Mouse (Mus musculus) heart, postnatal 36 days (tissue): ENCODE measurements around the gene Nfic. TPM values are rescaled to one million over a fixed set of nuclear protein-coding genes. Genes with fewer than 3 reads are reported as not detected.
A peak's percentile ranks its signal among the peaks of the same experiment; 100 is the strongest.

Source experiments
- DNase-seq, 2 experiments: peaks; one replicate each; pipeline ENCODE4 v3.0.0; 2021 to 2022
- intact Hi-C: fragments of 180-260 bp; cut with DNase I; formaldehyde crosslinking; loops from one replicate; pipeline ENCODE4 v1.15.1; 2025
- microRNA-seq, 2 experiments: library from miRNA; unstranded; fragments of <30 nt; microRNA quantifications; one replicate each; pipeline ENCODE4 v1.2.0; 2021; ENCODE audit warnings: borderline number of aligned reads in 2 of 2
- total RNA-seq, 2 experiments: library from RNA; stranded (reverse); gene quantifications; 2 replicates each; pipeline ENCODE4 v1.2.3; 2021

The Nfic gene
- total RNA-seq, 2 experiments from 2014 or later: 115 to 133 TPM

- intact Hi-C loops: no loop called here
- DNase-seq: peak in 1 of 2 experiments; percentile 27
Observed at GRCm38 (mm10) chr10:81349146-81349545, 106.3 kb downstream of the Nfic start.

GRCm38 (mm10) chr10:81346453-81347067, 108.9 kb downstream of the Nfic start:
- intact Hi-C loops: no loop called here
- DNase-seq: peak in 1 of 2 experiments; percentile 17

Small RNA genes within 50 kb of the gene (microRNA-seq; reads per million reads assigned to microRNA genes)
- gene Gm25595 (0 reads per million in 2 experiments), gene Mir1191b (0.67 to 1.4 reads per million in 2 experiments), gene Mir6913 (0.67 to 0.72 reads per million in 2 experiments)

Other genes starting within 250 kb of the Nfic start
- under 1 TPM in 1 of 2 experiments, not detected in 1; 0.11 TPM for gene Atcay, start 224.8 kb downstream of the Nfic start, total RNA-seq
- 1 to 10 TPM; 2.5 to 3.6 TPM for gene Zfr2, start 222.5 kb downstream of the Nfic start, total RNA-seq
- under 1 TPM; 0.39 to 0.41 TPM for gene Matk, start 202.7 kb downstream of the Nfic start, total RNA-seq
- gene Mrpl54, start 188.7 kb downstream of the Nfic start, total RNA-seq: 10 to 100 TPM; 95.2 to 97.4 TPM
- 100 to 1,000 TPM; 102 to 108 TPM for gene Apba3, start 188.7 kb downstream of the Nfic start, total RNA-seq
- gene Tjp3, start 164.1 kb downstream of the Nfic start, total RNA-seq: under 1 TPM in 1 of 2 experiments, not detected in 1; 0.19 TPM
- 10 to 100 TPM; 31.5 to 33.3 TPM for gene Pip5k1c, start 162.7 kb downstream of the Nfic start, total RNA-seq
- 10 to 100 TPM; 13.2 to 17.4 TPM for gene Cactin, start 134.5 kb downstream of the Nfic start, total RNA-seq
- 1 to 10 TPM; 5.0 to 5.4 TPM for gene Tbxa2r, start 126.9 kb downstream of the Nfic start, total RNA-seq
- gene Gipc3, start 112.4 kb downstream of the Nfic start, total RNA-seq: 1 to 10 TPM; 5.9 TPM
- gene Hmg20b, start 105.2 kb downstream of the Nfic start, total RNA-seq: 10 to 100 TPM; 60.4 to 67.1 TPM
- gene Mfsd12, start 98.1 kb downstream of the Nfic start, total RNA-seq: 10 to 100 TPM; 11.7 to 12.5 TPM
- under 1 TPM; 0.31 to 0.81 TPM for gene 4930404N11Rik, start 89.8 kb downstream of the Nfic start, total RNA-seq
- gene Fzr1, start 77.1 kb downstream of the Nfic start, total RNA-seq: 10 to 100 TPM; 27.8 to 29.4 TPM
- 10 to 100 TPM; 50.3 to 52.2 TPM for gene Dohh, start 71.2 kb downstream of the Nfic start, total RNA-seq
- gene Gm48551, start 71.2 kb downstream of the Nfic start, total RNA-seq: 1 to 10 TPM; 1.1 to 2.0 TPM
- under 1 TPM in 1 of 2 experiments, not detected in 1; 0.62 TPM for gene Gm48552, start 66.6 kb downstream of the Nfic start, total RNA-seq
- 1 to 10 TPM; 2.2 to 2.4 TPM for gene Smim24, start 62.6 kb downstream of the Nfic start, total RNA-seq
- under 1 TPM in 1 of 2 experiments, not detected in 1; 0.24 TPM for gene Celf5, start 27.1 kb upstream of the Nfic start, total RNA-seq
- gene Ncln, start 40.8 kb upstream of the Nfic start, total RNA-seq: 10 to 100 TPM; 61.9 to 63.9 TPM
- gene S1pr4, start 44.5 kb upstream of the Nfic start, total RNA-seq: 1 to 10 TPM in 1 of 2 experiments, under 1 TPM in 1; 0.61 to 1.3 TPM
- gene Gna15, start 68.6 kb upstream of the Nfic start, total RNA-seq: under 1 TPM; 0.73 to 0.78 TPM
- 10 to 100 TPM; 50.7 to 51.7 TPM for gene Gna11, start 89.6 kb upstream of the Nfic start, total RNA-seq
- gene Aes, start 103.9 kb upstream of the Nfic start, total RNA-seq: 1,000 to 10,000 TPM in 1 of 2 experiments, 100 to 1,000 TPM in 1; 977 to 1,076 TPM
- 10 to 100 TPM in 1 of 2 experiments, 1 to 10 TPM in 1; 7.5 to 11.5 TPM for gene Tle2, start 118.9 kb upstream of the Nfic start, total RNA-seq
- gene Tle6, start 145.4 kb upstream of the Nfic start, total RNA-seq: 1 to 10 TPM; 7.5 to 8.5 TPM
- gene BC025920, start 150.6 kb upstream of the Nfic start, total RNA-seq: 1 to 10 TPM; 2.6 to 2.7 TPM
- 1 to 10 TPM; 6.5 to 7.2 TPM for gene Sirt6, start 172.2 kb upstream of the Nfic start, total RNA-seq
- gene Ankrd24, start 172.9 kb upstream of the Nfic start, total RNA-seq: 10 to 100 TPM in 1 of 2 experiments, 1 to 10 TPM in 1; 8.0 to 11.7 TPM
- gene Gm10778, start 193.4 kb upstream of the Nfic start, total RNA-seq: 1 to 10 TPM; 1.7 to 2.5 TPM
- 1 to 10 TPM; 3.4 to 3.7 TPM for gene Zfp433, start 249.2 kb upstream of the Nfic start, total RNA-seq